Mouse (Mus musculus) embryonic fibroblast, embryonic 13.5 days (primary cell): ENCODE data around the gene Il12a.
"Not testable (repeated sequence)": the region's sequence is repeated elsewhere in the genome, so short reads cannot be mapped to it uniquely, and the experiment has no call there.

ENCODE experiments used
- CTCF ChIP-seq: IDR thresholded peaks from 2 replicates; pipeline ENCODE4 v1.5.1; 2011; ENCODE audit warnings: mild to moderate bottlenecking, control low read depth, low read length, moderate library complexity, borderline replicate concordance; ENCODE audit not compliant: insufficient read depth
- POLR2A ChIP-seq: IDR thresholded peaks from 2 replicates; pipeline ENCODE4 v1.6.1; 2011; ENCODE audit warnings: low read depth, mild to moderate bottlenecking, control low read depth, low read length, moderate library complexity

GRCm38 (mm10) chr3:68717346-68717745, 26.9 kb downstream of the Il12a start:
- not testable (repeated sequence) for TF ChIP-seq POLR2A
- peak; percentile 27; the same call in 1 of the 2 replicates for TF ChIP-seq CTCF
